Mouse (Mus musculus): ENCODE results near the gene Pde4d. TPM values are rescaled to one million over a fixed set of nuclear protein-coding genes. Genes with fewer than 3 reads are reported as not detected.

Pde4d gene
- polyA plus RNA-seq, 1 experiment from 2014 or later = 13.6 TPM

GRCm38 (mm10) chr13:108820487-108820886 is 370.7 kb downstream of the Pde4d start:
- ATAC-seq (ENCODE audit: low read depth) = no peak
- WGBS = 69% methylated on average over 2 of the region's 2 CpGs

GRCm38 (mm10) chr13:108821270-108821669 is 371.5 kb downstream of the Pde4d start:
- Histone ChIP-seq H3K9me3 (ENCODE audit: control insufficient read depth, low read length) (no peaks in the 10 kb centered on the region), H3K9ac (ENCODE audit: low read depth, low read length) (no peak overlapping the region), H3K36me3 (ENCODE audit: control insufficient read depth, insufficient read depth, low read length) (no peaks in the 10 kb centered on the region), H3K27ac (replicated peaks; ENCODE audit: low read depth, low read length) (no peak overlapping the region), H3K4me3 (ENCODE audit: low read depth, low read length) (no peak overlapping the region), H3K4me2 (ENCODE audit: low read depth, low read length) (no peak overlapping the region), H3K27me3 (replicated peaks; ENCODE audit: control insufficient read depth, insufficient read depth, low read length) (no peaks in the 10 kb centered on the region), H3K4me1 (ENCODE audit: control insufficient read depth, insufficient read depth, low read length) (no peaks in the 10 kb centered on the region)
- ATAC-seq (ENCODE audit: low read depth) = no peak
- no peak for DNase-seq (ENCODE audit: low spot score)
- WGBS = 75% methylated on average over 7 of the region's 7 CpGs

More at GRCm38 (mm10) chr13:108820487-108820886, 370.7 kb downstream of the Pde4d start:
- no peaks in the 10 kb centered on the region for H3K36me3 ChIP-seq (ENCODE audit: control insufficient read depth, insufficient read depth, low read length)
- H3K4me3 ChIP-seq (ENCODE audit: low read depth, low read length) = no peak overlapping the region
- no peaks in the 10 kb centered on the region for H3K9me3 ChIP-seq (ENCODE audit: control insufficient read depth, low read length)
- H3K4me1 ChIP-seq (ENCODE audit: control insufficient read depth, insufficient read depth, low read length) = no peaks in the 10 kb centered on the region
- no peak overlapping the region for H3K4me2 ChIP-seq (ENCODE audit: low read depth, low read length)
- DNase-seq (ENCODE audit: low spot score) = no peak
- H3K9ac ChIP-seq (ENCODE audit: low read depth, low read length) = no peak overlapping the region
- H3K27ac ChIP-seq (replicated peaks; ENCODE audit: low read depth, low read length) = no peak overlapping the region
- no peaks in the 10 kb centered on the region for H3K27me3 ChIP-seq (replicated peaks; ENCODE audit: control insufficient read depth, insufficient read depth, low read length)

- WGBS = 90% methylated on average over 8 of the region's 8 CpGs
- Histone ChIP-seq H3K9me3 (ENCODE audit: control insufficient read depth, low read length) (no peaks in the 10 kb centered on the region), H3K4me3 (ENCODE audit: low read depth, low read length) (no peak overlapping the region), H3K4me2 (ENCODE audit: low read depth, low read length) (no peak overlapping the region), H3K9ac (ENCODE audit: low read depth, low read length) (no peak overlapping the region), H3K36me3 (ENCODE audit: control insufficient read depth, insufficient read depth, low read length) (no peaks in the 10 kb centered on the region), H3K4me1 (ENCODE audit: control insufficient read depth, insufficient read depth, low read length) (no peaks in the 10 kb centered on the region), H3K27ac (replicated peaks; ENCODE audit: low read depth, low read length) (no peak overlapping the region), H3K27me3 (replicated peaks; ENCODE audit: control insufficient read depth, insufficient read depth, low read length) (no peaks in the 10 kb centered on the region)
- ATAC-seq (ENCODE audit: low read depth) (no peak), DNase-seq (ENCODE audit: low spot score) (no peak)
These were observed 375.0 kb downstream of the Pde4d start for GRCm38 (mm10) chr13:108824638-108825310.

- no peak for ATAC-seq (ENCODE audit: low read depth)
- Histone ChIP-seq H3K4me3 (ENCODE audit: low read depth, low read length) (no peak overlapping the region), H3K9me3 (ENCODE audit: control insufficient read depth, low read length) (no peaks in the 10 kb centered on the region), H3K4me2 (ENCODE audit: low read depth, low read length) (no peak overlapping the region), H3K9ac (ENCODE audit: low read depth, low read length) (no peak overlapping the region), H3K4me1 (ENCODE audit: control insufficient read depth, insufficient read depth, low read length) (no peaks in the 10 kb centered on the region), H3K27me3 (replicated peaks; ENCODE audit: control insufficient read depth, insufficient read depth, low read length) (no peaks in the 10 kb centered on the region), H3K27ac (replicated peaks; ENCODE audit: low read depth, low read length) (no peak overlapping the region), H3K36me3 (ENCODE audit: control insufficient read depth, insufficient read depth, low read length) (no peaks in the 10 kb centered on the region)
- DNase-seq (ENCODE audit: low spot score) = no peak
- WGBS = 84% methylated on average over 6 of the region's 6 CpGs
These were observed 375.8 kb downstream of the Pde4d start for GRCm38 (mm10) chr13:108825501-108825900.

- H3K4me2 ChIP-seq (ENCODE audit: low read depth, low read length) = no peak overlapping the region
- WGBS = 88% methylated on average over 1 of the region's 1 CpGs
- H3K4me1 ChIP-seq (ENCODE audit: control insufficient read depth, insufficient read depth, low read length) = no peaks in the 10 kb centered on the region
- no peak overlapping the region for H3K4me3 ChIP-seq (ENCODE audit: low read depth, low read length)
- ATAC-seq (ENCODE audit: low read depth) (no peak), DNase-seq (ENCODE audit: low spot score) (no peak)
- H3K9me3 ChIP-seq (ENCODE audit: control insufficient read depth, low read length) = no peaks in the 10 kb centered on the region
- no peak overlapping the region for H3K27ac ChIP-seq (replicated peaks; ENCODE audit: low read depth, low read length)
- H3K9ac ChIP-seq (ENCODE audit: low read depth, low read length) = no peak overlapping the region
- H3K36me3 ChIP-seq (ENCODE audit: control insufficient read depth, insufficient read depth, low read length) = no peaks in the 10 kb centered on the region
- H3K27me3 ChIP-seq (replicated peaks; ENCODE audit: control insufficient read depth, insufficient read depth, low read length) = no peaks in the 10 kb centered on the region
These were observed 384.4 kb downstream of the Pde4d start for GRCm38 (mm10) chr13:108834197-108834596.

GRCm38 (mm10) chr13:108836314-108836713 is 386.6 kb downstream of the Pde4d start:
- Histone ChIP-seq H3K9ac (ENCODE audit: low read depth, low read length) (no peak overlapping the region), H3K36me3 (ENCODE audit: control insufficient read depth, insufficient read depth, low read length) (no peaks in the 10 kb centered on the region), H3K27me3 (replicated peaks; ENCODE audit: control insufficient read depth, insufficient read depth, low read length) (no peaks in the 10 kb centered on the region), H3K4me1 (ENCODE audit: control insufficient read depth, insufficient read depth, low read length) (no peaks in the 10 kb centered on the region), H3K4me3 (ENCODE audit: low read depth, low read length) (no peak overlapping the region), H3K9me3 (ENCODE audit: control insufficient read depth, low read length) (no peaks in the 10 kb centered on the region), H3K27ac (replicated peaks; ENCODE audit: low read depth, low read length) (no peak overlapping the region), H3K4me2 (ENCODE audit: low read depth, low read length) (no peak overlapping the region)
- ATAC-seq (ENCODE audit: low read depth) (no peak), DNase-seq (ENCODE audit: low spot score) (no peak)
- 71% methylated on average over 3 of the region's 3 CpGs for WGBS

- WGBS = 62% methylated on average over 7 of the region's 7 CpGs
- H3K9ac ChIP-seq (ENCODE audit: low read depth, low read length) = no peak overlapping the region
These were observed 389.4 kb downstream of the Pde4d start for GRCm38 (mm10) chr13:108839142-108839541.

GRCm38 (mm10) chr13:108854090-108854489 is 404.3 kb downstream of the Pde4d start:
- no peak overlapping the region for H3K4me2 ChIP-seq (ENCODE audit: low read depth, low read length)
- H3K9me3 ChIP-seq (ENCODE audit: control insufficient read depth, low read length) = no peaks in the 10 kb centered on the region
- WGBS = 29% methylated on average over 5 of the region's 5 CpGs
- no peak overlapping the region for H3K4me3 ChIP-seq (ENCODE audit: low read depth, low read length)
- H3K27me3 ChIP-seq (replicated peaks; ENCODE audit: control insufficient read depth, insufficient read depth, low read length) = no peaks in the 10 kb centered on the region
- peak; percentile 5 for DNase-seq (ENCODE audit: low spot score)
- H3K36me3 ChIP-seq (ENCODE audit: control insufficient read depth, insufficient read depth, low read length) = no peaks in the 10 kb centered on the region
- H3K27ac ChIP-seq (replicated peaks; ENCODE audit: low read depth, low read length) = no peak overlapping the region
- peaks cover 4% of the 10 kb centered on the region; the same call in 1 of the 2 replicates for H3K4me1 ChIP-seq (ENCODE audit: control insufficient read depth, insufficient read depth, low read length)
- no peak overlapping the region for H3K9ac ChIP-seq (ENCODE audit: low read depth, low read length)
- no peak for ATAC-seq (ENCODE audit: low read depth)

More at GRCm38 (mm10) chr13:108839142-108839541, 389.4 kb downstream of the Pde4d start:
- Histone ChIP-seq H3K4me3 (ENCODE audit: low read depth, low read length) (no peak overlapping the region), H3K9me3 (ENCODE audit: control insufficient read depth, low read length) (no peaks in the 10 kb centered on the region), H3K27ac (replicated peaks; ENCODE audit: low read depth, low read length) (no peak overlapping the region), H3K27me3 (replicated peaks; ENCODE audit: control insufficient read depth, insufficient read depth, low read length) (no peaks in the 10 kb centered on the region), H3K36me3 (ENCODE audit: control insufficient read depth, insufficient read depth, low read length) (no peaks in the 10 kb centered on the region), H3K4me1 (ENCODE audit: control insufficient read depth, insufficient read depth, low read length) (no peaks in the 10 kb centered on the region), H3K4me2 (ENCODE audit: low read depth, low read length) (no peak overlapping the region)
- DNase-seq (ENCODE audit: low spot score) = no peak
- no peak for ATAC-seq (ENCODE audit: low read depth)

GRCm38 (mm10) chr13:108856776-108857435 is 407.2 kb downstream of the Pde4d start:
- no peak overlapping the region for H3K9ac ChIP-seq (ENCODE audit: low read depth, low read length)
- H3K27me3 ChIP-seq (replicated peaks; ENCODE audit: control insufficient read depth, insufficient read depth, low read length) = no peaks in the 10 kb centered on the region
- no peak for DNase-seq (ENCODE audit: low spot score)
- no peaks in the 10 kb centered on the region for H3K36me3 ChIP-seq (ENCODE audit: control insufficient read depth, insufficient read depth, low read length)
- WGBS = 76% methylated on average over 6 of the region's 6 CpGs
- no peak overlapping the region for H3K4me2 ChIP-seq (ENCODE audit: low read depth, low read length)
- no peak for ATAC-seq (ENCODE audit: low read depth)
- no peak overlapping the region for H3K27ac ChIP-seq (replicated peaks; ENCODE audit: low read depth, low read length)
- peaks cover 4% of the 10 kb centered on the region; the same call in 1 of the 2 replicates for H3K4me1 ChIP-seq (ENCODE audit: control insufficient read depth, insufficient read depth, low read length)
- H3K4me3 ChIP-seq (ENCODE audit: low read depth, low read length) = no peak overlapping the region
- H3K9me3 ChIP-seq (ENCODE audit: control insufficient read depth, low read length) = no peaks in the 10 kb centered on the region

Measured in embryonic facial prominence, embryonic 14.5 days (tissue).